8 mouse cellular contexts compared by ENCODE assay signal in the genomic region with DNA sequence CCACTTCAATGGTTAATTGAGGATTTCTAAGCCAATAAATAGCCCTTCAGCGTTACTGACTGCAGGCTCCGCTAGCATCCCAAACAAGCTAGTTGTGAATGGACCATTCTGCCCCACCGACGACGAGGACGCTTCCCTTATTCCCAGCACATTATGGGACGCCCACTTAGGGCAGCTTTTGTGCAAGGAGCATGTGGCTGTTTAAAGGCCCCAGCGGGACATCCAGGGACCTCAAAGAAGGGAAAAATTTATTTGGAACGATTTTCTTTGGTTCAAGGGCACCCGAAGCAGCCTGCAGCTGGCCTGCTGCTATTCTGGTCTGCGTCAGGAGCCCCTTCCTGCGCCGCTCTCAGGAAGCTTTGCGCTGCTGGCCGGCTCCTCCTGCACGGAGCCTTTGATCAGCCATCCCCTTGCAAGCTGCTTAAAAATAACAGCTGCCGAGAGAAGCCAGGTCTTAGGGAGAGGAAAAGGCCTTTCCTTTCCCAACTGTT.
DNase-seq lines count a peak whose midpoint lies in the region; ATAC-seq and TF ChIP-seq lines count a peak whose summit lies in the region.

No protein-coding gene starts in this region.

- H3K9ac ChIP-seq in lung, embryonic 14.5 days, result peak overlapping the region; percentile 15; the same call in 1 of the 2 replicates
- peak overlapping the region; percentile 52 for H3K9ac ChIP-seq in hindbrain, embryonic 14.5 days
- H3K9ac ChIP-seq in stomach, postnatal 0 days (ENCODE audit: low read length), result no peak overlapping the region

- H3K27me3 ChIP-seq in lung, embryonic 14.5 days (ENCODE audit: insufficient read depth, low read length), result no peaks in the 10 kb centered on the region
- no peaks in the 10 kb centered on the region for H3K27me3 ChIP-seq in hindbrain, embryonic 14.5 days (ENCODE audit: control insufficient read depth, insufficient read depth, low read length)
- H3K27me3 ChIP-seq in midbrain, embryonic 10.5 days (ENCODE audit: low read depth, poor library complexity, severe bottlenecking), result peaks cover 12% of the 10 kb centered on the region; the same call in 1 of the 2 replicates
- no peaks in the 10 kb centered on the region for H3K27me3 ChIP-seq in stomach, postnatal 0 days (ENCODE audit: control insufficient read depth, insufficient read depth, low read length)

- intact Hi-C loops in left cerebral cortex, adult 2 months (cut with DNase I), result no loop called here

- no peak for TF ChIP-seq EP300 in stomach, postnatal 0 days (optimal IDR thresholded peaks at IDR 0.05)

- H3K27ac ChIP-seq in lung, embryonic 14.5 days (ENCODE audit: low read depth), result peak overlapping the region; percentile 70
- peak overlapping the region; percentile 66 for H3K27ac ChIP-seq in hindbrain, embryonic 14.5 days
- H3K27ac ChIP-seq in left cerebral cortex, adult 2 months, result peak overlapping the region; percentile 26
- H3K27ac ChIP-seq in midbrain, embryonic 10.5 days (replicated peaks), result peak overlapping the region; percentile 75
- H3K27ac ChIP-seq in stomach, postnatal 0 days (replicated peaks), result peak overlapping the region; percentile 53; the same call in 1 of the 2 replicates

- peak overlapping the region; percentile 56 for H3K4me2 ChIP-seq in lung, embryonic 14.5 days
- H3K4me2 ChIP-seq in hindbrain, embryonic 14.5 days (replicated peaks), result peak overlapping the region; percentile 53
- H3K4me2 ChIP-seq in stomach, postnatal 0 days (replicated peaks; ENCODE audit: low read depth), result peak overlapping the region; percentile 32; the same call in 1 of the 2 replicates

- 4% methylated on average over 17 of the region's 17 CpGs for WGBS in lung, embryonic 14.5 days
- WGBS in lung, adult 2 months, result 22% methylated on average over 17 of the region's 17 CpGs
- under 1% methylated on average over 17 of the region's 17 CpGs for WGBS in hindbrain, embryonic 14.5 days
- under 1% methylated on average over 17 of the region's 17 CpGs for WGBS in midbrain, embryonic 10.5 days
- 17% methylated on average over 17 of the region's 17 CpGs for WGBS in stomach, postnatal 0 days

- no peak for TF ChIP-seq CTCF in lung, embryonic 14.5 days (IDR thresholded peaks at IDR 0.05; ENCODE audit: low read depth)
- TF ChIP-seq CTCF in lung, adult 2 months (IDR thresholded peaks at IDR 0.05; ENCODE audit: insufficient read depth, low read length), result no peak
- TF ChIP-seq CTCF in left cerebral cortex, adult 2 months (IDR thresholded peaks at IDR 0.05), result no peak
- 0 out of 2 replicates have a peak, but pooled peaks have one; percentile 2 for TF ChIP-seq CTCF in stomach, postnatal 0 days (IDR thresholded peaks at IDR 0.05; ENCODE audit: low read depth)

- H3K9me3 ChIP-seq in lung, embryonic 14.5 days (ENCODE audit: low read depth, low read length), result peaks cover 3% of the 10 kb centered on the region; the same call in 1 of the 2 replicates
- peaks cover 5% of the 10 kb centered on the region; the same call in 1 of the 2 replicates for H3K9me3 ChIP-seq in hindbrain, embryonic 14.5 days (ENCODE audit: control insufficient read depth, low read length)
- H3K9me3 ChIP-seq in midbrain, embryonic 10.5 days (replicated peaks), result 0 out of 2 replicates have a peak, but pooled peaks cover 5% of the 10 kb centered on the region
- H3K9me3 ChIP-seq in stomach, postnatal 0 days (ENCODE audit: control insufficient read depth, low read length), result no peaks in the 10 kb centered on the region

- no peak for TF ChIP-seq POLR2A in lung, adult 2 months (IDR thresholded peaks at IDR 0.05; ENCODE audit: borderline replicate concordance, extremely low read depth, low read depth, low read length)

- peak; percentile 85 for DNase-seq in lung, embryonic 14.5 days
- no peak for DNase-seq in lung, adult 2 months
- peak; percentile 19 to 37 for DNase-seq in frontal cortex, postnatal 36 days (ENCODE audit: low spot score in 2 of 2)
- DNase-seq in hindbrain, embryonic 14.5 days (ENCODE audit: low spot score), result peak; percentile 52
- DNase-seq in left cerebral cortex, adult 2 months (ENCODE audit: extremely low spot score in 1 of 2, low spot score in 2 of 2), result peak in 1 of 2 experiments; percentile 22
- peak; percentile 79 for DNase-seq in midbrain, embryonic 10.5 days (ENCODE audit: low spot score)
- peak; percentile 22 for DNase-seq in stomach, postnatal 0 days (ENCODE audit: low spot score)

- no peaks in the 10 kb centered on the region for H3K36me3 ChIP-seq in lung, embryonic 14.5 days (ENCODE audit: insufficient read depth)
- no peaks in the 10 kb centered on the region for H3K36me3 ChIP-seq in hindbrain, embryonic 14.5 days (replicated peaks; ENCODE audit: control insufficient read depth, insufficient read depth)
- H3K36me3 ChIP-seq in midbrain, embryonic 10.5 days, result no peaks in the 10 kb centered on the region
- no peaks in the 10 kb centered on the region for H3K36me3 ChIP-seq in stomach, postnatal 0 days (ENCODE audit: control insufficient read depth, insufficient read depth, low read length)

- H3K4me3 ChIP-seq in lung, embryonic 14.5 days (ENCODE audit: low read depth, low read length), result no peak overlapping the region
- H3K4me3 ChIP-seq in lung, adult 2 months (replicated peaks; ENCODE audit: extremely low read depth, low read depth, low read length), result no peak overlapping the region
- peak overlapping the region; percentile 17; the same call in 1 of the 2 replicates for H3K4me3 ChIP-seq in hindbrain, embryonic 14.5 days (replicated peaks; ENCODE audit: low read length)
- H3K4me3 ChIP-seq in left cerebral cortex, adult 2 months, result no peak overlapping the region
- peak overlapping the region; percentile 48 for H3K4me3 ChIP-seq in midbrain, embryonic 10.5 days
- H3K4me3 ChIP-seq in stomach, postnatal 0 days (ENCODE audit: low read depth, low read length), result no peak overlapping the region

- ATAC-seq in lung, embryonic 14.5 days (ENCODE audit: insufficient read depth), result peak; percentile 92
- peak; percentile 88 for ATAC-seq in hindbrain, embryonic 14.5 days (ENCODE audit: low FRiP score)
- ATAC-seq in stomach, postnatal 0 days (ENCODE audit: low FRiP score, low TSS enrichment), result peak; percentile 40; the same call in 1 of the 2 replicates
- no peak for ATAC-seq in erythroblast, adult 5-6 weeks (replicated peaks; ENCODE audit: low FRiP score, poor library complexity, severe bottlenecking)

- peaks cover 7% of the 10 kb centered on the region for H3K4me1 ChIP-seq in lung, embryonic 14.5 days (ENCODE audit: insufficient read depth)
- H3K4me1 ChIP-seq in lung, adult 2 months (ENCODE audit: control insufficient read depth, insufficient read depth, low read length), result peaks cover 3% of the 10 kb centered on the region; the same call in 1 of the 2 replicates
- H3K4me1 ChIP-seq in hindbrain, embryonic 14.5 days (replicated peaks; ENCODE audit: control insufficient read depth, insufficient read depth, low read length), result peaks cover 10% of the 10 kb centered on the region; the same call in 1 of the 2 replicates
- H3K4me1 ChIP-seq in midbrain, embryonic 10.5 days, result peaks cover 24% of the 10 kb centered on the region
- H3K4me1 ChIP-seq in stomach, postnatal 0 days (replicated peaks; ENCODE audit: control insufficient read depth, insufficient read depth), result no peaks in the 10 kb centered on the region

Comparison
In these comparisons a context has a peak if more than half of its experiments do, and no peak if none do; other contexts are left out.
1. H3K4me3 ChIP-seq: peak in hindbrain, embryonic 14.5 days (single experiment) and midbrain, embryonic 10.5 days (single experiment); none in lung, embryonic 14.5 days (single experiment), lung, adult 2 months (single experiment), left cerebral cortex, adult 2 months (single experiment) and stomach, postnatal 0 days (single experiment).
2. Peak in every context shown above with its lines, with median percentiles within 50 percentile points of each other: H3K27ac ChIP-seq and H3K4me2 ChIP-seq.